Mouse (Mus musculus) forebrain, postnatal 0 days (tissue): ENCODE measurements around the gene Nudt1. TPM values are rescaled to one million over a fixed set of nuclear protein-coding genes. Genes with fewer than 3 reads are reported as not detected.

Experiments
- ATAC-seq: fragments of 200-750 bp; cut with Nextera tagmentation; 2 replicates; pipeline ENCODE4 v1.8.0; 2017; ENCODE audit warnings: mild to moderate bottlenecking, moderate library complexity
- DNase-seq: peaks from one replicate; pipeline ENCODE4 v3.0.0-alpha.2; 2015
- H3K27ac ChIP-seq: fragments of 300-500 bp; sonication (generic); 2 replicates; pipeline ENCODE4 v1.5.1; 2014; ENCODE audit warnings: low read depth, mild to moderate bottlenecking, antibody characterized with exemption, low read length, moderate library complexity, mixed read lengths
- H3K27me3 ChIP-seq: fragments of 300-500 bp; sonication (generic); 2 replicates; pipeline ENCODE4 v1.6.1; 2014; ENCODE audit warnings: mild to moderate bottlenecking, low read length, mixed read lengths; ENCODE audit not compliant: insufficient read depth
- H3K36me3 ChIP-seq: fragments of 300-500 bp; sonication (generic); 2 replicates; pipeline ENCODE4 v1.6.1; 2014; ENCODE audit warnings: mild to moderate bottlenecking, moderate library complexity; ENCODE audit not compliant: insufficient read depth
- H3K4me1 ChIP-seq: fragments of 300-500 bp; sonication (generic); 2 replicates; pipeline ENCODE4 v1.6.1; 2014; ENCODE audit warnings: antibody characterized with exemption; ENCODE audit not compliant: insufficient read depth
- H3K4me2 ChIP-seq: fragments of 300-500 bp; sonication (generic); 2 replicates; pipeline ENCODE4 v1.6.1; 2014; ENCODE audit warnings: low read depth, mild to moderate bottlenecking, moderate library complexity
- H3K4me3 ChIP-seq: fragments of 300-500 bp; sonication (generic); 2 replicates; pipeline ENCODE4 v1.5.1; 2014; ENCODE audit warnings: low read depth, low read length, mixed read lengths
- H3K9ac ChIP-seq: fragments of 300-500 bp; sonication (generic); 2 replicates; pipeline ENCODE4 v1.6.1; 2014; ENCODE audit warnings: mild to moderate bottlenecking
- H3K9me3 ChIP-seq: fragments of 300-500 bp; sonication (generic); 2 replicates; pipeline ENCODE4 v1.6.1; 2016; ENCODE audit warnings: low read length
- CTCF ChIP-seq: sonication (generic); IDR thresholded peaks from 2 replicates; pipeline ENCODE4 v1.5.1; 2016; ENCODE audit warnings: antibody characterized with exemption, control low read depth, low read depth
- WGBS: fragments of 180-500 bp; shearing (Covaris S2); extraction: QIAGEN DNeasy Blood & Tissue Kit; methylation state at CpG from one replicate; pipeline ENCODE4 v1.1.7; 2014; 5-methylcytosine and 5-hydroxymethylcytosine counted together
- polyA plus RNA-seq: library from polyadenylated mRNA; unstranded; fragments of >200 nt; fragmentation: Nextera tagmentation; extraction: Ambion mirVana; gene quantifications from 2 replicates; pipeline ENCODE4 v1.2.1, GENCODE M21; 2015
- total RNA-seq: library from RNA; depleted of rRNA; stranded (reverse); fragments of >200 nt; gene quantifications from 2 replicates; pipeline ENCODE4 v1.2.3, GENCODE M21; 2014

The Nudt1 gene
- total and polyA plus RNA-seq, 2 experiments from 2014 or later, result 5.6 to 14.7 TPM

- peak; percentile 85 for ATAC-seq
- Histone ChIP-seq H3K4me2 (no peak overlapping the region), H3K4me1 (no peaks in the 10 kb centered on the region; the same call in 1 of the 2 replicates), H3K27me3 (no peaks in the 10 kb centered on the region), H3K9ac (no peak overlapping the region), H3K27ac (no peak overlapping the region), H3K9me3 (no peaks in the 10 kb centered on the region), H3K36me3 (no peaks in the 10 kb centered on the region; the same call in 1 of the 2 replicates), H3K4me3 (no peak overlapping the region)
- peak; percentile 55 for DNase-seq
- TF ChIP-seq CTCF, result no peak
- 33% methylated on average over 3 of the region's 3 CpGs for WGBS
Observed at GRCm38 (mm10) chr5:140288287-140288686, 33.2 kb upstream of the Nudt1 start.

- no peak overlapping the region for H3K9ac ChIP-seq
- DNase-seq (no peak), ATAC-seq (no peak)
- no peak overlapping the region for H3K27ac ChIP-seq
- H3K9me3 ChIP-seq, result no peaks in the 10 kb centered on the region
- H3K27me3 ChIP-seq, result no peaks in the 10 kb centered on the region
- no peak overlapping the region for H3K4me3 ChIP-seq
- H3K36me3 ChIP-seq, result peaks cover under 1% of the 10 kb centered on the region; the same call in 1 of the 2 replicates
- H3K4me2 ChIP-seq, result no peak overlapping the region
- TF ChIP-seq CTCF, result no peak
- WGBS, result 92% methylated on average over 2 of the region's 2 CpGs
- no peaks in the 10 kb centered on the region; the same call in 1 of the 2 replicates for H3K4me1 ChIP-seq
Observed at GRCm38 (mm10) chr5:140289161-140289560, 32.3 kb upstream of the Nudt1 start.

GRCm38 (mm10) chr5:140292152-140292551 is 29.3 kb upstream of the Nudt1 start:
- DNase-seq, result peak; percentile 87
- H3K9ac ChIP-seq, result no peak overlapping the region

GRCm38 (mm10) chr5:140298291-140298690 is 23.2 kb upstream of the Nudt1 start:
- no peak overlapping the region for H3K27ac ChIP-seq

More at GRCm38 (mm10) chr5:140292152-140292551, 29.3 kb upstream of the Nudt1 start:
- TF ChIP-seq CTCF, result peak; percentile 95
- peak; percentile 61 for ATAC-seq
- H3K4me2 ChIP-seq, result no peak overlapping the region
- no peaks in the 10 kb centered on the region for H3K27me3 ChIP-seq
- H3K9me3 ChIP-seq, result no peaks in the 10 kb centered on the region
- peaks cover 14% of the 10 kb centered on the region; the same call in 1 of the 2 replicates for H3K36me3 ChIP-seq
- no peaks in the 10 kb centered on the region; the same call in 1 of the 2 replicates for H3K4me1 ChIP-seq
- H3K27ac ChIP-seq, result no peak overlapping the region
- 67% methylated on average over 1 of the region's 1 CpGs for WGBS
- no peak overlapping the region for H3K4me3 ChIP-seq

GRCm38 (mm10) chr5:140306016-140306415 is 15.4 kb upstream of the Nudt1 start:
- no peak for ATAC-seq
- TF ChIP-seq CTCF, result no peak
- no peaks in the 10 kb centered on the region for H3K4me1 ChIP-seq
- H3K4me3 ChIP-seq, result no peak overlapping the region
- H3K36me3 ChIP-seq, result peaks cover 63% of the 10 kb centered on the region
- H3K9ac ChIP-seq, result no peak overlapping the region
- H3K27ac ChIP-seq, result no peak overlapping the region
- WGBS, result 70% methylated on average over 8 of the region's 8 CpGs
- H3K9me3 ChIP-seq, result no peaks in the 10 kb centered on the region
- H3K4me2 ChIP-seq, result no peak overlapping the region
- no peak for DNase-seq
- H3K27me3 ChIP-seq, result no peaks in the 10 kb centered on the region

More at GRCm38 (mm10) chr5:140298291-140298690, 23.2 kb upstream of the Nudt1 start:
- H3K4me3 ChIP-seq, result no peak overlapping the region
- H3K9me3 ChIP-seq, result no peaks in the 10 kb centered on the region
- TF ChIP-seq CTCF, result no peak
- peaks cover 47% of the 10 kb centered on the region for H3K36me3 ChIP-seq
- no peaks in the 10 kb centered on the region for H3K27me3 ChIP-seq
- DNase-seq (no peak), ATAC-seq (no peak)
- WGBS, result 74% methylated on average over 4 of the region's 4 CpGs
- no peak overlapping the region for H3K4me2 ChIP-seq
- no peaks in the 10 kb centered on the region for H3K4me1 ChIP-seq
- no peak overlapping the region for H3K9ac ChIP-seq

- no peak overlapping the region for H3K27ac ChIP-seq
- H3K4me1 ChIP-seq, result no peaks in the 10 kb centered on the region
- no peak overlapping the region for H3K4me2 ChIP-seq
Observed at GRCm38 (mm10) chr5:140307602-140308001, 13.9 kb upstream of the Nudt1 start.

GRCm38 (mm10) chr5:140316716-140317115 is 4.7 kb upstream of the Nudt1 start:
- no peak overlapping the region for H3K27ac ChIP-seq
- no peak overlapping the region for H3K4me3 ChIP-seq
- ATAC-seq, result no peak
- H3K4me1 ChIP-seq, result peaks cover 7% of the 10 kb centered on the region; the same call in 1 of the 2 replicates
- no peak overlapping the region for H3K4me2 ChIP-seq
- H3K36me3 ChIP-seq, result peaks cover 20% of the 10 kb centered on the region
- H3K9me3 ChIP-seq, result no peaks in the 10 kb centered on the region
- H3K9ac ChIP-seq, result no peak overlapping the region
- WGBS, result 78% methylated on average over 3 of the region's 3 CpGs
- H3K27me3 ChIP-seq, result no peaks in the 10 kb centered on the region
- no peak for TF ChIP-seq CTCF
- DNase-seq, result no peak

More at GRCm38 (mm10) chr5:140307602-140308001, 13.9 kb upstream of the Nudt1 start:
- TF ChIP-seq CTCF, result no peak
- no peak overlapping the region for H3K4me3 ChIP-seq
- H3K9ac ChIP-seq, result no peak overlapping the region
- ATAC-seq (no peak), DNase-seq (no peak)
- 93% methylated on average over 14 of the region's 14 CpGs for WGBS
- H3K9me3 ChIP-seq, result no peaks in the 10 kb centered on the region
- no peaks in the 10 kb centered on the region for H3K27me3 ChIP-seq
- peaks cover 59% of the 10 kb centered on the region for H3K36me3 ChIP-seq
